Mouse (Mus musculus): ENCODE measurements around the gene Wdtc1.

The Wdtc1 gene

DNA sequence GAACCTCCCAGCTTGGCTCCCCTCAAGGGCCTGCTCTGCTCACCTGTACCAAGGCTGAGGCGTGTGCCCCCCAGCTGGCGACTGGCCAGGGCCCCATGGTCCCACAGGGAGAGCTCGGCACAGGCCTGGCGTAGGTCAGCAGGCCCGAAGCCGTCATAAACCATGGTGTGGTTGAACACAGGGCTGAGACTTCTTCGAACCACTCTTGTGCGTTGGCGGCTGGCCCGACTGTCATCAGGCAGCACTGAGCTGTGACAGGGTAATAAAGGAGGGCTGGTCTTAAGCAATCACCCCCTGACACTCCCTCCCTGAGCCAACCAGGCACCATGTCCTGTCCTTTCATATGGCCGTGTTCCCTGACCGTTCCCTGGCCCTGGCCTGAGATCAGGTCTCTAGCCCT, 99.9 kb downstream of the Wdtc1 start:
- DNase-seq (ENCODE audit: low spot score in 2 of 2), result no peak

DNA sequence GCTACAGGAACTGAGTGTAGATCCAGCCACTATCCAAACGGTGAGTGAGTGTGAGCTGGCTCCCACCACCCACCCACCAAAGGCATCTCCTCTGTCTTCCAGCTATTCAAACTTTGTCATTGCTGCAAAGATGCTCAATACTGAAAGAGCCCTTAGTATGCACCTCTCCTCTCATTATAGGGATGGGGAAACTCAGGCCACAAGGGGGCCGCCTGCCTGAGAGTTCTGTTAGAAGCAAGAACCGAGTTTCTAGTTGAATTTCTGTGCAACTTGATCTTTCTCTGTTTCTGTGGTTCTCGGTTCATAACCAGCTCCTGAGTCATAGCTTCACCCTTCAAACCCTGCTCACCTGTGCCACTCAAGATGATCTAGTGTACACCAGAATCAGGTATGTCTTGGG, 101.2 kb downstream of the Wdtc1 start:
- no peak for DNase-seq (ENCODE audit: low spot score in 2 of 2)

DNA sequence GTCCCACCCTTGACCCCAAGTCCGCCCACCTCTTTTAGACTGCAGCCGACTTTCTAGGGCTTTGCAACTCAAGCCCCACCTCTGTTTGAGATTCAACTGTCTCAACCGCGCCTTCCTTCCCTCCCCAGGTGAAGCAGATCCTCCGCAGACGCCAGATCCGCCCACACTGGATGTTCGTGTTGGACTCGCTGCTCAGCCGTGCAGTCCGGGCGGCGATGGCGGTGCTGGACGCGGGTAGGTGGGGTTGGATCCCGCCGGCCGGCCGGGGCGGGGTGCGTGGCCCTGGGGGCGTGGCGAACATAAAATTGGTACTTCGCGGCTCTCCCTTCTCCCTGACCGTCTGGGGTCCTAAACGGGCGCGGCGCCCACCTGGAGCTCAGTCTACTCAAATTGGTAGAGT, 102.1 kb downstream of the Wdtc1 start:
- DNase-seq (ENCODE audit: low spot score in 2 of 2), result no peak

DNA sequence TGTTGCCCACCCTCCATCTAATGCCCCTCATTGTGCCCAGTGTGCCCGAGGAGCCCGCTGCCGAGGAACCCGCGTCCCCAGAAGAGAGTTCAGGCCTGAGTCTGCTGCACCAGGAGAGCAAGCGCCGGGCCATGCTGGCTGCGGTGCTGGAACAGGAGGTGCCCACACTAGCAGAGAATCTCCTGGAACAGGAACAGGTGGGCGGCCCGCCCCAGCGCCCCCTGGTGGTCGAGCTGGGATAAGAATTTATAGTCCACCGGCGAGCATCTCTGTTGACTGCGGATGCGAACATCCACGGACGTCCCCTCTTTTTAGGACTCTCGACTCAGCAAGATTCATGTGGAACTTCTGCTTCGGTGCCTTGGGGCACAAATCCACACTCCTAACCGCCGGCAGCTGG, 102.7 kb downstream of the Wdtc1 start:
- peak; percentile 37 to 72 for DNase-seq (ENCODE audit: low spot score in 2 of 2)

DNA sequence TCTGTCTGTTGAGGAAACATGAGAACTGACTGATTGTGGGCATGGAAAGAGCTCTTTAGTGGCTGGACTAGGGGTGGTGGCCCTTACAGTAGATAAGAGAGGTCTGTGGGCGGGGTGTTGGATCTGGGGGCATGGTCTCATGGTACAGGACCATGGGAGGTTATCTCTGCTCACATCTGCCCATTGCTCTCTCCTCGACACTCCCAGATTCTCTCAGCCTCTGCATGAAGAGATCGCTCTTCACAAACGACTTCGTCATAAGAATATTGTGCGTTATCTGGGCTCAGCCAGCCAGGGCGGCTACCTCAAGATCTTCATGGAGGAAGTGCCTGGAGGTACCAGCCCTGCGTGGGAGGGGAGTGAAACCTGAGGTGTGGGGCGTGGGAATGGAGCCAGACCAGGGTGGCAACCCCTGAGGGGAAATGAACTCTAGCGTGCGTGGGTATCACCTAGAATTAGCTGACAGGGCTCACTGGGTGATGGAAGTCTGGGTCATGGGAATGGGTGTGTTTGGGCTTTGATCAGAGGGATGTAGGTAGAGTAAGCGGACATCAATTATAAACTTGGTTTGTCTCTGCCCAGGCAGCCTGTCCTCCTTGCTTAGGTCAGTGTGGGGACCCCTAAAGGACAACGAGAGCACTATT, 105.4 kb downstream of the Wdtc1 start:
- DNase-seq (ENCODE audit: low spot score in 2 of 2), result no peak

DNA sequence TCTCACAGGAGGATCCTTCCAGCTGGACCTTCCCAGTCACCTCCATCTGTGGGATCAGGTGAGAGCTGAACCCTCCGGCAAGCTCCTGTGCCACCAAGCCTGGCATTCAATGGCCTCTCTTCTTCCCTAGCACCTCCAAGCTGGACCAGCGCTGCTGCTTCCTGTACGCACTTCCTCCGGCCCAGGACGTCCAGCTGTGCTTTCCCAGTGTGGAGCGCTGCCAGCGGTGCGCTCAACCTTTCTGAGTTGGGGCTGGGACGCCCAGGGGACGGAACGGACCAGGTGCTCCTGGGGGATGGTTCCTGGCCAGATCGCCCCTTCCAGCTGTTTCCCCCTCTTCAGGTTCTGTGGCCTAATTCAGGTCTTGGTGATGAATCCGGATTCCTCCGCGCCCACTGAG, 106.2 kb downstream of the Wdtc1 start:
- no peak for DNase-seq (ENCODE audit: low spot score in 2 of 2)

DNA sequence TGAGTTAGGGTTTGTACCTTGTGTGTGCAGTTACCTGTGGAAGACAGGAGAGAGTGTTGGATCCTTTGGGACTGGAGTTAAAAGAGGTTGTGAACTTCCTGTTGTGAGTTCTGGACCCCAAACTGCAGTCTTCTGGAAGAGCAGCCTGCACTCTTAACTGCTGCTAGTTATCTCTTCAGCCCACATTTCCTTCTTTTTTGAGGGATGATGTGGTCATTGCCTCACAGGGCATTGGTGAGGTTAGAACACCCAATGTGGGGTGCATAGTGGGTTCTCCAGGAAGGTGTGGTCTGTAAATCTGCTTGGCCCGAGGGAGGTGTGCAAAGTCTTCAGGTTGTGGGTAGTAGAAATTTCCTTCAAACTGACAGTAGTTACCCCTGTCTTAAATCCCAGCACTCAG, 109.0 kb downstream of the Wdtc1 start:
- no peak for DNase-seq (ENCODE audit: low spot score in 2 of 2)

DNA sequence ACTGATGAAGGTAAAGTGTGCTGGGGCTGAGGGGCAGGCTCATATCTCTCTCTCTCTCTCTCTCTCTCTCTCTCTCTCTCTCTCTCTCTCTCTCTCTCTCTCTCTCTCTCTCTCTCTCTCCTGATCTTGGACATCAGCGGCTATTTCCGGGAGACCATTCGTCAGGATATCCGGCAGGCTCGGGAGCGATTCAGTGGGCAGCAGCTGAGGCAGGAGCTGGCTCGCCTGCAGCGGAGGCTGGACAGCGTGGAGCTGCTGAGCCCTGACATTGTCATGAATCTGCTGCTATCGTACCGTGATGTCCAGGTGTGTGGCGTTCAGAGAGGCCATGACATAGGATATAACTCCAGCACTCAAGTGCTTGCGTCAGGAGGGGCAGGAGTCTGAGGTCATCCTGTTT, 109.7 kb downstream of the Wdtc1 start:
- no peak for DNase-seq (ENCODE audit: low spot score in 2 of 2)

DNA sequence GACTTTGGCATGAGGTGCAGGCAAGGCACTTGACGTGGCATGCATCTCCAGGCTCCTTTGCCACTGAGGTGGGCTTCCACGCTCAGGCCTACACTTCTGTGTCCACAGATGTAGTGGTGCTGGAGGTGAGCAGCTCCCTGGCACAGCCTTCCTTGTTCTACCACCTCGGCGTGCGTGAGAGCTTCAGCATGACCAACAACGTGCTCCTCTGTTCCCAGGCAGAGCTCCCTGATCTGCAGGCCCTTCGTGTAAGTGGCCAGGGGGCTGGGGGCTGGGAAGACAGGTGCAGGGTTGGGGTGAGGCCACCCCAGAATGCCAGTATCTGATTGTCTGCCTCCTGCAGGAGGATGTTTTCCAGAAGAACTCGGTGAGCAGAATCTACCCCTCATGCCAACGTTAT, 110.6 kb downstream of the Wdtc1 start:
- DNase-seq (ENCODE audit: low spot score in 2 of 2), result no peak

Measured in frontal cortex, postnatal 14 days (tissue).